Mouse (Mus musculus): ENCODE measurements at regions not wholly inside any gene's neighbourhood (a gene's known extent, or its start where the extent isn't known, plus 50 kb on each side); places are given as distances from the start of the nearest gene placed in this dataset.

Small RNA genes lying in the stretch of these regions (microRNA-seq; reads per million reads assigned to microRNA genes)
- gene Gm28003 (0 reads per million in 2 experiments), gene Mir802 (0 reads per million in 2 experiments)
